Mouse (Mus musculus): ENCODE measurements around the gene Adcy2. TPM values are rescaled to one million over a fixed set of nuclear protein-coding genes. Genes with fewer than 3 reads are reported as not detected.

Gene Adcy2
- polyA plus RNA-seq, 1 experiment from 2014 or later, result 0.74 TPM

- no peak overlapping the region for H3K4me3 ChIP-seq (ENCODE audit: low read depth, low read length)
- no peak for ATAC-seq (replicated peaks; ENCODE audit: insufficient number of reproducible peaks, low FRiP score, low TSS enrichment)
- H3K9ac ChIP-seq (ENCODE audit: low read depth, low read length), result no peak overlapping the region
- 62% methylated on average over 2 of the region's 2 CpGs for WGBS (ENCODE audit: insufficient replicate concordance)
- no peaks in the 10 kb centered on the region for H3K27me3 ChIP-seq (ENCODE audit: control insufficient read depth, insufficient read depth, low read length)
- H3K36me3 ChIP-seq (ENCODE audit: control insufficient read depth, insufficient read depth, low read length), result no peaks in the 10 kb centered on the region
- H3K4me2 ChIP-seq, result no peak overlapping the region
- H3K9me3 ChIP-seq (replicated peaks; ENCODE audit: control insufficient read depth, low read length), result no peaks in the 10 kb centered on the region
- H3K4me1 ChIP-seq (ENCODE audit: control insufficient read depth, insufficient read depth, low read length), result no peaks in the 10 kb centered on the region
- H3K27ac ChIP-seq (ENCODE audit: low read depth, low read length), result no peak overlapping the region
Observed at GRCm38 (mm10) chr13:68942735-68943134, 56.6 kb downstream of the Adcy2 start.

- 85% methylated on average over 1 of the region's 1 CpGs for WGBS (ENCODE audit: insufficient replicate concordance)
- no peaks in the 10 kb centered on the region for H3K9me3 ChIP-seq (replicated peaks; ENCODE audit: control insufficient read depth, low read length)
- no peak overlapping the region for H3K27ac ChIP-seq (ENCODE audit: low read depth, low read length)
Observed at GRCm38 (mm10) chr13:68941429-68941828, 57.9 kb downstream of the Adcy2 start.

GRCm38 (mm10) chr13:68932283-68932647 lies 67.1 kb downstream of the Adcy2 start:
- no peak for ATAC-seq (replicated peaks; ENCODE audit: insufficient number of reproducible peaks, low FRiP score, low TSS enrichment)
- Histone ChIP-seq H3K27me3 (ENCODE audit: control insufficient read depth, insufficient read depth, low read length) (no peaks in the 10 kb centered on the region), H3K36me3 (ENCODE audit: control insufficient read depth, insufficient read depth, low read length) (no peaks in the 10 kb centered on the region), H3K4me3 (ENCODE audit: low read depth, low read length) (no peak overlapping the region), H3K27ac (ENCODE audit: low read depth, low read length) (no peak overlapping the region), H3K9me3 (replicated peaks; ENCODE audit: control insufficient read depth, low read length) (no peaks in the 10 kb centered on the region), H3K4me2 (no peak overlapping the region), H3K9ac (ENCODE audit: low read depth, low read length) (no peak overlapping the region), H3K4me1 (ENCODE audit: control insufficient read depth, insufficient read depth, low read length) (no peaks in the 10 kb centered on the region)
- WGBS (ENCODE audit: insufficient replicate concordance), result 63% methylated on average over 1 of the region's 1 CpGs

More at GRCm38 (mm10) chr13:68941429-68941828, 57.9 kb downstream of the Adcy2 start:
- H3K9ac ChIP-seq (ENCODE audit: low read depth, low read length), result no peak overlapping the region
- no peak overlapping the region for H3K4me2 ChIP-seq
- ATAC-seq (replicated peaks; ENCODE audit: insufficient number of reproducible peaks, low FRiP score, low TSS enrichment), result no peak
- H3K4me3 ChIP-seq (ENCODE audit: low read depth, low read length), result no peak overlapping the region
- no peaks in the 10 kb centered on the region for H3K36me3 ChIP-seq (ENCODE audit: control insufficient read depth, insufficient read depth, low read length)
- H3K4me1 ChIP-seq (ENCODE audit: control insufficient read depth, insufficient read depth, low read length), result no peaks in the 10 kb centered on the region
- H3K27me3 ChIP-seq (ENCODE audit: control insufficient read depth, insufficient read depth, low read length), result no peaks in the 10 kb centered on the region

GRCm38 (mm10) chr13:68931602-68932282 lies 67.6 kb downstream of the Adcy2 start:
- Histone ChIP-seq H3K36me3 (ENCODE audit: control insufficient read depth, insufficient read depth, low read length) (no peaks in the 10 kb centered on the region), H3K9me3 (replicated peaks; ENCODE audit: control insufficient read depth, low read length) (no peaks in the 10 kb centered on the region), H3K27me3 (ENCODE audit: control insufficient read depth, insufficient read depth, low read length) (no peaks in the 10 kb centered on the region), H3K27ac (ENCODE audit: low read depth, low read length) (no peak overlapping the region), H3K4me2 (no peak overlapping the region), H3K4me3 (ENCODE audit: low read depth, low read length) (no peak overlapping the region), H3K9ac (ENCODE audit: low read depth, low read length) (no peak overlapping the region), H3K4me1 (ENCODE audit: control insufficient read depth, insufficient read depth, low read length) (no peaks in the 10 kb centered on the region)
- ATAC-seq (replicated peaks; ENCODE audit: insufficient number of reproducible peaks, low FRiP score, low TSS enrichment), result no peak
- WGBS (ENCODE audit: insufficient replicate concordance), result 77% methylated on average over 8 of the region's 8 CpGs

GRCm38 (mm10) chr13:68928469-68928868 lies 70.9 kb downstream of the Adcy2 start:
- H3K27me3 ChIP-seq (ENCODE audit: control insufficient read depth, insufficient read depth, low read length), result no peaks in the 10 kb centered on the region
- WGBS (ENCODE audit: insufficient replicate concordance), result 66% methylated on average over 6 of the region's 6 CpGs
- ATAC-seq (replicated peaks; ENCODE audit: insufficient number of reproducible peaks, low FRiP score, low TSS enrichment), result no peak
- no peak overlapping the region for H3K4me2 ChIP-seq
- no peak overlapping the region for H3K27ac ChIP-seq (ENCODE audit: low read depth, low read length)
- H3K9me3 ChIP-seq (replicated peaks; ENCODE audit: control insufficient read depth, low read length), result no peaks in the 10 kb centered on the region
- H3K9ac ChIP-seq (ENCODE audit: low read depth, low read length), result no peak overlapping the region
- no peaks in the 10 kb centered on the region for H3K36me3 ChIP-seq (ENCODE audit: control insufficient read depth, insufficient read depth, low read length)
- H3K4me1 ChIP-seq (ENCODE audit: control insufficient read depth, insufficient read depth, low read length), result no peaks in the 10 kb centered on the region
- no peak overlapping the region for H3K4me3 ChIP-seq (ENCODE audit: low read depth, low read length)

GRCm38 (mm10) chr13:68913666-68914288 lies 85.6 kb downstream of the Adcy2 start:
- 75% methylated on average over 11 of the region's 11 CpGs for WGBS (ENCODE audit: insufficient replicate concordance)
- H3K4me2 ChIP-seq, result no peak overlapping the region
- no peaks in the 10 kb centered on the region for H3K36me3 ChIP-seq (ENCODE audit: control insufficient read depth, insufficient read depth, low read length)
- H3K27ac ChIP-seq (ENCODE audit: low read depth, low read length), result no peak overlapping the region
- no peak overlapping the region for H3K4me3 ChIP-seq (ENCODE audit: low read depth, low read length)
- H3K4me1 ChIP-seq (ENCODE audit: control insufficient read depth, insufficient read depth, low read length), result no peaks in the 10 kb centered on the region
- H3K9me3 ChIP-seq (replicated peaks; ENCODE audit: control insufficient read depth, low read length), result no peaks in the 10 kb centered on the region
- ATAC-seq (replicated peaks; ENCODE audit: insufficient number of reproducible peaks, low FRiP score, low TSS enrichment), result no peak
- H3K27me3 ChIP-seq (ENCODE audit: control insufficient read depth, insufficient read depth, low read length), result no peaks in the 10 kb centered on the region
- H3K9ac ChIP-seq (ENCODE audit: low read depth, low read length), result no peak overlapping the region

- Histone ChIP-seq H3K4me3 (ENCODE audit: low read depth, low read length) (no peak overlapping the region), H3K4me2 (no peak overlapping the region), H3K4me1 (ENCODE audit: control insufficient read depth, insufficient read depth, low read length) (no peaks in the 10 kb centered on the region), H3K9me3 (replicated peaks; ENCODE audit: control insufficient read depth, low read length) (no peaks in the 10 kb centered on the region), H3K36me3 (ENCODE audit: control insufficient read depth, insufficient read depth, low read length) (no peaks in the 10 kb centered on the region), H3K9ac (ENCODE audit: low read depth, low read length) (no peak overlapping the region), H3K27me3 (ENCODE audit: control insufficient read depth, insufficient read depth, low read length) (no peaks in the 10 kb centered on the region), H3K27ac (ENCODE audit: low read depth, low read length) (no peak overlapping the region)
- 63% methylated on average over 1 of the region's 1 CpGs for WGBS (ENCODE audit: insufficient replicate concordance)
- ATAC-seq (replicated peaks; ENCODE audit: insufficient number of reproducible peaks, low FRiP score, low TSS enrichment), result no peak
Observed at GRCm38 (mm10) chr13:68906667-68907066, 92.7 kb downstream of the Adcy2 start.

- no peak for ATAC-seq (replicated peaks; ENCODE audit: insufficient number of reproducible peaks, low FRiP score, low TSS enrichment)
- Histone ChIP-seq H3K27me3 (ENCODE audit: control insufficient read depth, insufficient read depth, low read length) (no peaks in the 10 kb centered on the region), H3K27ac (ENCODE audit: low read depth, low read length) (no peak overlapping the region), H3K9ac (ENCODE audit: low read depth, low read length) (no peak overlapping the region), H3K36me3 (ENCODE audit: control insufficient read depth, insufficient read depth, low read length) (no peaks in the 10 kb centered on the region), H3K9me3 (replicated peaks; ENCODE audit: control insufficient read depth, low read length) (no peaks in the 10 kb centered on the region), H3K4me1 (ENCODE audit: control insufficient read depth, insufficient read depth, low read length) (no peaks in the 10 kb centered on the region), H3K4me2 (no peak overlapping the region), H3K4me3 (ENCODE audit: low read depth, low read length) (no peak overlapping the region)
- 82% methylated on average over 1 of the region's 1 CpGs for WGBS (ENCODE audit: insufficient replicate concordance)
Observed at GRCm38 (mm10) chr13:68902708-68903107, 96.6 kb downstream of the Adcy2 start.

Measured in heart, embryonic 11.5 days (tissue).